Mouse (Mus musculus) E14TG2a.4 (cell line): Measurements from ENCODE around the gene Wdr90.

Source experiments
- CTCF ChIP-seq: conservative IDR thresholded peaks from 2 replicates; pipeline ENCODE4 v1.5.1; 2014; ENCODE audit warnings: low read length
- NANOG ChIP-seq: IDR thresholded peaks from 2 replicates; pipeline ENCODE4 v1.6.1; 2014; ENCODE audit warnings: borderline replicate concordance, low read length, mixed read lengths

DNA sequence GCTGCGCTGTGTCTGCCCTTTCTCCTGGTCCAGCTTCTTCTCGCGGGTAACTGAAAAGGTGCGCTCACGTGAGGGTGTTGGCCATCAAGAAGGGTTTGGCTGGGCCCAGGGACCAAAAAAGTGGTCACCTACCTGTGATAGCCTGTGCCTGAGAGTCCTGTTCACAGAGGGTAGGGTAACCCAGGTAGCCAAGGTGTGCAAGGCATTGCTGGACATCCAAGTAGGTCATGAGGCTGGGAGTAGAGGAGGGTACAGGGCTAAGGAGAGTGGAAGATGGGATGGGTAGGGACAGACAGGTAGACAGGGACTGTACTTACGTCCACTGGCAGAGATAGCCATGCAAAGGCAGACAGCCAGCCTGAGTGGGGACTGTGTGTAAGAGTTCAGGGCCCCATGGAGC lies 20.8 kb downstream of the Wdr90 start:
- TF ChIP-seq CTCF (no peak), NANOG (no peak)
